Mouse (Mus musculus) forebrain, embryonic 15.5 days (tissue): ENCODE measurements around the gene Slc7a15. TPM values are rescaled to one million over a fixed set of nuclear protein-coding genes. Genes with fewer than 3 reads are reported as not detected.
"Not testable (repeated sequence)": the region's sequence is repeated elsewhere in the genome, so short reads cannot be mapped to it uniquely, and the experiment has no call there.

Source experiments
- ATAC-seq: fragments of 200-750 bp; cut with Nextera tagmentation; replicated peaks from 2 replicates; pipeline ENCODE4 v1.8.0; 2017; ENCODE audit warnings: mild to moderate bottlenecking, moderate TSS enrichment, moderate library complexity
- H3K27ac ChIP-seq: fragments of 300-500 bp; sonication (generic); replicated peaks from 2 replicates; pipeline ENCODE4 v1.5.1; 2015; ENCODE audit warnings: mild to moderate bottlenecking, inconsistent platforms
- H3K27me3 ChIP-seq: fragments of 300-500 bp; sonication (generic); 2 replicates; pipeline ENCODE4 v1.6.1; 2015; ENCODE audit warnings: inconsistent platforms
- H3K36me3 ChIP-seq: fragments of 300-500 bp; sonication (generic); 2 replicates; pipeline ENCODE4 v1.6.1; 2015; ENCODE audit warnings: mild to moderate bottlenecking, inconsistent platforms
- H3K4me1 ChIP-seq: fragments of 300-500 bp; sonication (generic); 2 replicates; pipeline ENCODE4 v1.6.1; 2015; ENCODE audit warnings: inconsistent platforms
- H3K4me2 ChIP-seq: fragments of 300-500 bp; sonication (generic); replicated peaks from 2 replicates; pipeline ENCODE4 v1.6.1; 2015; ENCODE audit warnings: mild to moderate bottlenecking, inconsistent platforms
- H3K4me3 ChIP-seq: fragments of 300-500 bp; sonication (generic); 2 replicates; pipeline ENCODE4 v1.5.1; 2015; ENCODE audit warnings: mild to moderate bottlenecking, inconsistent platforms
- H3K9ac ChIP-seq: fragments of 300-500 bp; sonication (generic); replicated peaks from 2 replicates; pipeline ENCODE4 v1.6.1; 2015; ENCODE audit warnings: mild to moderate bottlenecking, inconsistent platforms
- H3K9me3 ChIP-seq: fragments of 300-500 bp; sonication (generic); 2 replicates; pipeline ENCODE4 v1.6.1; 2016; ENCODE audit warnings: inconsistent platforms
- WGBS: fragments of 180-500 bp; shearing (Covaris S2); methylation state at CpG from one replicate; pipeline ENCODE4 v1.1.7; 2015; ENCODE audit warnings: mixed read lengths; 5-methylcytosine and 5-hydroxymethylcytosine counted together
- polyA plus RNA-seq: library from polyadenylated mRNA; unstranded; fragments of >200 nt; fragmentation: Nextera tagmentation; extraction: Ambion mirVana; gene quantifications from 2 replicates; pipeline ENCODE4 v1.2.1, GENCODE M21; 2015

Gene Slc7a15
- polyA plus RNA-seq, 1 experiment from 2014 or later, result not detected

DNA sequence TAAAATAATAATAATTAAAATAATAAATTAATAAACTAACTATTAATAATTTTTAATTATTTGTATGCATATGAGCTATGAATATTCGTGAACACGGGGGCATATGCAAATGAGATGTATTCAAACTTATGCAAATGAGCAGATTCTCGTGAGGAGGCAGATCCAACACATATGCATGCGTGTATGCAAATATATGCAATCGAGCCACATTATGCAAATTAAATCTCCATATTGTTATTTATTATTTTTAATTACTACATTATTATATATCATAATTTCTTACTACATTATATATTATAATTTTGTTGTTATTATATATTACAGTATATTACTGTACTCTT, 21.8 kb upstream of the Slc7a15 start:
- no peak overlapping the region for H3K4me2 ChIP-seq
- H3K9me3 ChIP-seq, result no peaks in the 10 kb centered on the region
- H3K27me3 ChIP-seq, result no peaks in the 10 kb centered on the region
- WGBS, result 64% methylated on average over 5 of the region's 5 CpGs
- H3K9ac ChIP-seq, result no peak overlapping the region
- no peaks in the 10 kb centered on the region for H3K36me3 ChIP-seq
- ATAC-seq, result no peak; the same call in 1 of the 2 replicates
- H3K4me3 ChIP-seq, result no peak overlapping the region
- H3K4me1 ChIP-seq, result no peaks in the 10 kb centered on the region
- H3K27ac ChIP-seq, result no peak overlapping the region

DNA sequence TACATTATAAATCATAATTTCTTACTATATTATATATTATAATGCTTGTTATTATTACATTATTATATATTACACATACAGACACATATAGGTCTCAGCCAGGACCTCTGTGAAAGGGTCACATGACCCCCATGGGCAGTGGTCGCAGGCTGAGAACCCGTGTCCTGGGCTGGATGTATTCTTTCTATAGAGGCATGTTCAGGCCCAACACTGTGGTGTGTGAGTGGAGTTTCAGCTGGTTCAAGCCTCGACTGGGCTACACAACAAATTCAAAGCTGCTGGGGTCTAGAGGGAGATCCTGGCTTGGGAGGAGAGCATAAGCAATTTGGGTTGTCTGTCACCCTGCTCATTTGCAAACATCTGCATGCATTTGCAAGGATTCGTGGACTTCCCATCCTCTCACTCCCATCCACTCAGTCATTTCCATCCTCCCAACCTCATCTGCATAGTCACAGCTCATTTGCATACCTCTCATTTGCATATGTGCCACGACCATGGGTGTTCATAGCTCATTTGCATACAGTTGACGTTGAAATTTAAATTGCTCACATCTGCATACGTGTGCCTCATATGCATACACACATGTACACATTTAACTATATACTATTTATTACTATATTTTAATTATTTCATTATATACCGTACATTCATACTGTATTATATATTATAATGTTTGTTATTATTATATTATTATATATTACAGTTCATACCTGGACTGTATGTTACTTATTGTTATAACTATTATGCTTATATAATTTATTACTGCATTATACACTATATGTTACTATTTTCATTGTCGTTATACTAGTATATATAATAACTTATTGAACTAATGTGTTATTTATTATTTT, 21.2 kb upstream of the Slc7a15 start:
- Histone ChIP-seq H3K9me3 (no peaks in the 10 kb centered on the region), H3K4me3 (no peak overlapping the region), H3K27ac (no peak overlapping the region), H3K27me3 (no peaks in the 10 kb centered on the region), H3K4me1 (no peaks in the 10 kb centered on the region), H3K9ac (no peak overlapping the region), H3K36me3 (no peaks in the 10 kb centered on the region), H3K4me2 (no peak overlapping the region)
- WGBS, result 68% methylated on average over 9 of the region's 9 CpGs
- ATAC-seq, result peak; percentile 86

DNA sequence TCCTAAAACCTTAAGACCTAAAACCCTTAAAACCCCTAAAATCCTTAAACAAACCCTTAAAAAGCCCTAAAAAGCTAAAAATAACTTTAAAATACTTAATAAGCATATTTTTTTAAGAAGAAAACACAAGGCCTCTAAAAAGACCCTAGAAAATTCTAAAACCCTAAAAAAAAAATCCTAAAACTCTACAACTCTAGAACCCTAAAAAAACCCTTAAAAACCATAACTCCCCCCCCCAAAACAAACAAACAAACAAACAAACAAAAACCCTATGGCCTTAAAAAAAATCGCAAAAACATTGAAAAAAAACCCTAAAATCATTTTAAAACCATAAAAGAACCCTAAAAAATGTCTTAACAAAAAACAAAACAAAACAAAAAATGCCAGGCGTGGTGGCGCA, 19.4 kb upstream of the Slc7a15 start:
- H3K4me2 ChIP-seq, result no peak overlapping the region
- 92% methylated on average over 3 of the region's 3 CpGs for WGBS
- no peak overlapping the region for H3K9ac ChIP-seq
- H3K4me1 ChIP-seq, result no peaks in the 10 kb centered on the region
- H3K27ac ChIP-seq, result no peak overlapping the region
- no peaks in the 10 kb centered on the region for H3K27me3 ChIP-seq
- no peak overlapping the region for H3K4me3 ChIP-seq
- no peak for ATAC-seq
- no peaks in the 10 kb centered on the region for H3K9me3 ChIP-seq
- H3K36me3 ChIP-seq, result no peaks in the 10 kb centered on the region

DNA sequence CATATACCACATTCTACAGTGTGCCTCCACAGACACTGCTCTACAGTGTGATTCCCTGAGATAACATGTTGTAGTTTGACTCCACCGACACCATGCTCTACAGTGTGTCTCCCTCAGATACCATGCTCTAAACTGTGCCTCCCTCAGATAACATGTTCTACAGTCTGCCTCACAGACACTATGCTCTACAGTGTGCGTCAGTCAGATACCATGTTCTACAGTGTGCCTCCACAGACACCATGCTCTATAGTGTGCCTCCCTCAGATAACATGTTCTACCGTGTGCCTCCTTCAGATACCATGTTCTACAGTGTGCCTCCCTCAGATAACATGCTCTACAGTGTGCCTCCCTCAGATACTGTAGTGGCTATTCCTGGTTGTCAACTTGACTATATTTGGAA, 10.2 kb upstream of the Slc7a15 start:
- WGBS, result 96% methylated on average over 3 of the region's 3 CpGs

DNA sequence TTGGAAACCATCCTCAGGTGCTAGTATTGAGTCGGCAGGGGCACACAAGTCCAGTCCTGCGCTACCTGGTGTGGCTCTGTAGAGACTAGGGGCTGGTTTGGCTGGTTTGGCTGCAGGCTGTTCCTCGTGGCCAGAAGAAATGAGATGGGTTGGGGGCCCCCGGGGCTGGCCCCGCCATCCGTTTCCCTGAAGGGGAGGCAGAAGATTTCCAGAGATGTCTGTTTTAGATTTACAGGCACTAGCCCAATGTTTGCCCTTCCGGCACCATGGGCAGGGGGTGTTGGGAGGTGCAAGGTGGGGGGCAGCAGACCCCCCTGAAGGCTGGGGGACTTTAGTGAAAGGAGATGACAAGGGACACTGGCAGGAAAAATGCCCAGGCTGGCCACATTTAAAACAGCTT, 3.3 kb downstream of the Slc7a15 start:
- WGBS, result 97% methylated on average over 7 of the region's 7 CpGs
- Histone ChIP-seq H3K27me3 (no peaks in the 10 kb centered on the region), H3K27ac (no peak overlapping the region), H3K4me3 (no peak overlapping the region), H3K4me2 (no peak overlapping the region), H3K9ac (no peak overlapping the region), H3K36me3 (no peaks in the 10 kb centered on the region), H3K9me3 (no peaks in the 10 kb centered on the region), H3K4me1 (no peaks in the 10 kb centered on the region)
- ATAC-seq, result no peak

More for the DNA sequence above, 10.2 kb upstream of the Slc7a15 start:
- H3K27me3 ChIP-seq, result no peaks in the 10 kb centered on the region
- H3K9me3 ChIP-seq, result no peaks in the 10 kb centered on the region
- H3K4me2 ChIP-seq, result no peak overlapping the region
- no peak overlapping the region for H3K27ac ChIP-seq
- no peak overlapping the region for H3K9ac ChIP-seq
- no peaks in the 10 kb centered on the region for H3K4me1 ChIP-seq
- no peaks in the 10 kb centered on the region for H3K36me3 ChIP-seq
- no peak for ATAC-seq
- no peak overlapping the region for H3K4me3 ChIP-seq

DNA sequence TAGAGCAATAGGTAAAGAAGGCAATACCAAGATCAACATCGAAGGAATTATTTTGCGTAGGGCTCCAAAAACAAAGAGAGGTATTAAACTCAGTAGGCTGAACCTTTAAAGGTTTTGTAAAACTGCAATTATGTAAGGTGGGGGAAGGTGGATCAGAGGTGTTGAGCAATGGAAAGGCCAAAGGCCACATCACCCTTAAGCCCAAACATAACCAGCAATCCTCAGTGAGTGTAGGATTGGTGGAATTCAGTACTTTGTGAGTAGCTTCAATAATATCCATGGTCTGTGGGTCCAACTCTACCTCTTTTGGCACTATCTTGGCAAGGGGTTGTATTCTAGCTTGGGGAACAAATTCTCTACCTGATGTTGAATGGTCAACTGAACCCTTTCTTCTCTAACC, 7.5 kb downstream of the Slc7a15 start:
- H3K4me3 ChIP-seq, H3K4me2 ChIP-seq, H3K36me3 ChIP-seq, H3K9me3 ChIP-seq, H3K9ac ChIP-seq, H3K4me1 ChIP-seq, H3K27me3 ChIP-seq, H3K27ac ChIP-seq, ATAC-seq: not testable (repeated sequence)
- 98% methylated on average over 2 of the region's 2 CpGs for WGBS

DNA sequence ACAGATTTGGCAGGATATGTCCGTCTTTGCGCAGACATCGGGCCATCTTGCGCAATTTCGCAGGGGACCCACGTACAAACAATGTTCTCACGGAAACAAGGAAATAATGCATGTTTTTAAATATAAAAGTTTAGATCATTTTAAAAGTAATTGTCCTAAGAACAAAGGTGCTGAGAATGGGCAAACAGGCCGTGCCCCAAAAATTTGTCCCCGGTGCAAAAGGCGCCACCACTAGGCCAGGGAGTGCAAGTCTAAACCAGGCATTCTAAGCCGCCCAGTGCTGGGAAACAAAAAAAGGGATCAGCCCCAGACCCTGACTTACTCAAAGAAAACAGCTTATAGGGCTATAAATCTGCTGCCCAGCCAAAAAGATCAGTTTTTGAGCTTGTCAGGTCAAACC, 25.5 kb downstream of the Slc7a15 start:
- Histone ChIP-seq H3K27me3 (no peaks in the 10 kb centered on the region), H3K9ac (no peak overlapping the region), H3K27ac (no peak overlapping the region), H3K4me1 (no peaks in the 10 kb centered on the region), H3K4me3 (no peak overlapping the region), H3K36me3 (no peaks in the 10 kb centered on the region), H3K4me2 (no peak overlapping the region), H3K9me3 (0 out of 2 replicates have a peak, but pooled peaks cover 3% of the 10 kb centered on the region)
- ATAC-seq, result no peak
- 80% methylated on average over 11 of the region's 11 CpGs for WGBS

DNA sequence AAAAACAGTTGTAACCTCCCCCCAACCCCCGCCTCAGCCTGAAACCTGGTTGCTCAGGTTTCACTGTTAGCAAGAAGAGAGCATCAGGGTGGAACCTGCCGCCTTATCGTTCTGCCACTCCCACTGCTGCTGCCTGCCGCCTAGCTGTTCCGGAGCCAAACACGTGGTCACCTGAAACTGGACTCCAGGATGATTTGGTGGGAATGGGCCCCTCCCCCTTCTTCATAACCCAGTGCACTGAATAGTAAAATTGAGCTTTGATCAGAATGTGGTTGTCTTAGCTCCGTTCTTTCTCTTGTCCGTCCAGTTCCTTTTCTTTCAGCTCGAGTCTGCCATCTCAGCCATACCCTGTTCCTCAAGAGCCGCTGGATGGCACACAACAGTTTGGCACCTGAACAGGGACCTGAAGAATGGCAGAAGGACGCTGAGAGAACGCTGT, 26.9 kb downstream of the Slc7a15 start:
- H3K9ac ChIP-seq, H3K27ac ChIP-seq, H3K36me3 ChIP-seq, H3K9me3 ChIP-seq, H3K27me3 ChIP-seq, H3K4me1 ChIP-seq, H3K4me2 ChIP-seq, ATAC-seq, H3K4me3 ChIP-seq: not testable (repeated sequence)
- 53% methylated on average over 12 of the region's 12 CpGs for WGBS

DNA sequence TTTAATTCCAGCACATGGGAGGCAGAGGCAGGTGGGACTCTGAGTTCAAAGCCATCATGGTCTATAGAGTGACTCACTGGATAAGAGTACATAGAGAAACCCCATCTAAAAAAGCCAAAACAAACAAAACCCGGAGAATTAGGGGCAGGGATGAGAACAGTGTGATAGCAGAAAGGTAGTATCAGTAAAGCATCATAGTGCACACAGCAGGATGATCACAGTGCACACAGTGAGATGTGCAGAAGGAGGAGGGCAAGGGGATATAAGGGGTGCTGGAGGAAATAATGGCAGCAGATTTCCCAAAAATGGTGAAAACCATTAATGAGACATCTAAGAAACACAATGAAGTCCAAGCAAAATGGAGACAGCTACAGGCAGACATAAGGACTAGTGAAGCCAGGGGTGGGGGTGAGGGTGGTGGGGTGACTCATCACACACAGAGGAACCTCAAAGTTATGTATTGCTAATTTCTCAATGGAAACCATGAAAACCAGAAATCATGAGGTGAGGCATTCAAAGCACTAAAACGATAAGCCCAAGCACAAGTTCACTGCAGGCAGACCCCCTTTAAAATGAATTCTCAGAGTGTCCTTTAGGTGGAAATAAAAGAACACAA, 27.5 kb downstream of the Slc7a15 start:
- H3K4me1 ChIP-seq, H3K36me3 ChIP-seq, H3K4me3 ChIP-seq, ATAC-seq, H3K9ac ChIP-seq, H3K27me3 ChIP-seq, H3K4me2 ChIP-seq, H3K27ac ChIP-seq, H3K9me3 ChIP-seq: not testable (repeated sequence)
- 84% methylated on average over 2 of the region's 2 CpGs for WGBS

DNA sequence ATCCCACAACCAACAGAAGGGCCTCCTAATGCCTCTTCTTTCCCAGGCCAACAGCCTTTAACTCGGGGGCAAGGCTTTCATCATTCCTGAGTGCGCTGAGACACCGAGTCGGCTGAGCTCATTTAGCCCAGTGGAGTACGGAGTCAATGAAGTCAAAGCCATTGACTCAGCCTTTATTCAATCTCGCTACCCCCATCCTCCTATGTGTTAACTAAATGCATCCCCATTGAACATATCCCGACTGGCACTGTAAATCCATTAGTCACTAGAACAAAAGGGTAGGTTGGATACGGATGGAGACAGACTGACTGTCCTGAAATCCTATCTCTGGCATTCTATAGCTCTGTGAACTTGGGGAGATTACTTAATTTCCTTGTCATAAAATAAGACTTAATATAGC, 36.7 kb downstream of the Slc7a15 start:
- not testable (repeated sequence) for H3K9ac ChIP-seq, H3K27ac ChIP-seq, H3K4me2 ChIP-seq, H3K9me3 ChIP-seq, H3K4me1 ChIP-seq, H3K27me3 ChIP-seq, H3K36me3 ChIP-seq, H3K4me3 ChIP-seq, ATAC-seq
- WGBS, result 57% methylated on average over 8 of the region's 8 CpGs

DNA sequence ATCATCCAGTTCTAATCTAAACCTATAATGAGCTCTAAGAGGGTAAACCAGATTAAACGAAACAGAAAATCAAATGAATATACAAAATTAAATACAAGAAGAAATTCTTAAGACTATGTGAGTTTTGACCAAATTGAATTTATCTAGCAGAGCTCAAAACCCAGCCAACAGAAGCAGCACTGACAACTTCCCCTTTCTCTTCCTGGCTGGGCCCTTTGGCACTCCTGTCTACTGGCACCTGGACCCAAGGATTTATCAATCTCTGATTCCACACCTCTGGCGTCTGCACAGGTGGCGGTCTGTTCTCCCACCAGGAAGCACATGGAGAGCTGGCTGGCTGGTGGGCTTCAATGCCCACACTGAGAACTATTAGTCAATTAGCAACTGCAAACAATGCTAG, 39.0 kb downstream of the Slc7a15 start:
- H3K27ac ChIP-seq, H3K4me3 ChIP-seq, H3K4me2 ChIP-seq, H3K27me3 ChIP-seq, H3K9ac ChIP-seq, H3K9me3 ChIP-seq, ATAC-seq, H3K36me3 ChIP-seq, H3K4me1 ChIP-seq: not testable (repeated sequence)
- WGBS, result 85% methylated on average over 3 of the region's 3 CpGs

DNA sequence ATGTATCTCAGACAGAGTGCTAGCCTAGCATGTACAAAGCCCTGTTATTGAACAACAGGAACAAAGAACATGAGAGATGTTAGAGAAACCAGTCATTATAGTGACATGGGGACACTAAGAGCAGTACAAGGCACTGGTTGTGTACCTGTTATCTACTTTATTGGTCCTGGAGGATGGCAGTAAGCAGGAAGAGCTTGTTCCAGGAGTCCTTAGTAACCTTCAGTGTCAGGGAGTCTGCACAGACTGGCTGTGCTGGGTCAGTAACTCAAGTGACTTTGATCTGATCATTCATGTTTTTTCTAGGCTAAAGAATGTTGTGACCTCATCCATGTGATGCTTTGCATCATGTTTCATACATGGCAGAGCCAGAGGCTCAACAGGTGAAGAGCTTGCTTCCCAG, 42.7 kb downstream of the Slc7a15 start:
- Histone ChIP-seq H3K27ac (no peak overlapping the region), H3K27me3 (no peaks in the 10 kb centered on the region), H3K9me3 (no peaks in the 10 kb centered on the region), H3K9ac (no peak overlapping the region), H3K36me3 (no peaks in the 10 kb centered on the region), H3K4me3 (no peak overlapping the region), H3K4me1 (no peaks in the 10 kb centered on the region), H3K4me2 (no peak overlapping the region)
- no peak for ATAC-seq

DNA sequence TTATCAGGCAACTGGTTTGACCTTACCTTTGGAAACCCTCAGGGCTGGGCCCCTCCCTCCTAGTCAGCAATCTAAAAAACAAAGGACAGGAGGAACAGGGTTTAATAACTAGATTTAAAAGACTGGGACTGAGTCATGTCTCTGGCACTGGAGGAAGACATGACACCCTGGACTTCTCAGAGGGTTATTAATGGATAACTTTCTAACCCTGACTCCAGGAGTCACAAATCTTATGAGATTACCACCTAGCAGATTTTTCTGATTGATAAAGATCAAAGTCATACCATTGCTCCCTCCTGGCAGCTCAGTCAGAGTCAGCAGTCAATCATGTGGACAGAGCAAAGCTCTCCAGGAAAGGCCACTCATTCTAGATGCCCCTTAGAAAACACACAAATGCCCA, 43.4 kb downstream of the Slc7a15 start:
- Histone ChIP-seq H3K27ac (no peak overlapping the region), H3K4me2 (no peak overlapping the region), H3K9me3 (no peaks in the 10 kb centered on the region), H3K27me3 (no peaks in the 10 kb centered on the region), H3K36me3 (no peaks in the 10 kb centered on the region), H3K9ac (no peak overlapping the region), H3K4me1 (no peaks in the 10 kb centered on the region), H3K4me3 (no peak overlapping the region)
- no peak for ATAC-seq
